Mouse (Mus musculus): ENCODE results near the gene Angptl2. TPM values are rescaled to one million over a fixed set of nuclear protein-coding genes. Genes with fewer than 3 reads are reported as not detected.

Gene Angptl2
- polyA plus RNA-seq, 1 experiment from 2014 or later = 18.5 TPM

DNA sequence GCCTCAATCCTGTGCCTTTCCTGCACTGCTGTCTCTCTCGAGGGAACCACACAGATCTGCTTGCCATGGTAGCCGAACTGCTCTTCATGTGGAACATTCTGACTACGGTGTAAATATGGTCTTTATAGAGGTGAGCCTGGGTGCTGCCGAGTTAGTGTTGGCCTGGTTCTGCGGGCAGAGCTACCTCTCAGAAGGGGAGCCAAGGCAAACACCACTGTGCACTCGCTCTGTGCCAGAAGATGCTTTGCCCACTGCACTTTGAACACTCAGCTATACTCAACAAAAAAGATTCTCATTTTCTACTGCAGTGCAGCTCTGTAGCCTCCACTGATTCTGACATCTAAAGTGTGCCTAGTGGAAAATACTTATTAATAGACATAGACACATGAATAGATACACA lies 21.7 kb downstream of the Angptl2 start:
- Histone ChIP-seq H3K4me1 (replicated peaks) (peaks cover 32% of the 10 kb centered on the region), H3K9me3 (no peaks in the 10 kb centered on the region), H3K4me2 (no peak overlapping the region), H3K36me3 (no peaks in the 10 kb centered on the region), H3K27ac (replicated peaks) (no peak overlapping the region), H3K27me3 (no peaks in the 10 kb centered on the region), H3K9ac (no peak overlapping the region), H3K4me3 (no peak overlapping the region)
- ATAC-seq (ENCODE audit: low FRiP score, low read depth) = no peak
- 75% methylated on average over 6 of the region's 6 CpGs for WGBS

DNA sequence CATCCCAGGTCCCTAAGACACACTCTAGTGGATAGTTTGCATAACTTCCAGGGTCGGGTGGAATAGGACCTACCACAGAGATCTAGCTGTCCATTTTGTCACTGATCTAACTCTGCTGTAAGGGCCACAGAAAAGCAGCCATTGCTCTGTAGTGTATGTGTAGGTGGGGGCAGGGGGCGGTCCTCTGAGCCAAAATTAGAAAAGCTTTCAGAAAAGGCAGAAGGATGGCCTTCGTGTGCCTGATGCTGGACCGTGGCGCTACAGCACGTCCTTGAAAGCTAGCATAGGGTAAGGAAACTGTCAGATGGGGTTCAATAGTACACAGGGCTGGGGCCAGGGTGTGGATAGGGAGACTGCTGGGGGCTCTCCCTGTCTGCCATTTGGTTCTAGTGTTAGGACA lies 29.0 kb downstream of the Angptl2 start:
- no peaks in the 10 kb centered on the region for H3K9me3 ChIP-seq
- no peaks in the 10 kb centered on the region for H3K36me3 ChIP-seq
- no peak for ATAC-seq (ENCODE audit: low FRiP score, low read depth)
- WGBS = 82% methylated on average over 6 of the region's 6 CpGs
- peaks cover 2% of the 10 kb centered on the region; the same call in 1 of the 2 replicates for H3K4me1 ChIP-seq (replicated peaks)
- H3K4me3 ChIP-seq = no peak overlapping the region
- H3K27ac ChIP-seq (replicated peaks) = no peak overlapping the region
- H3K4me2 ChIP-seq = no peak overlapping the region
- H3K9ac ChIP-seq = no peak overlapping the region
- H3K27me3 ChIP-seq = no peaks in the 10 kb centered on the region

DNA sequence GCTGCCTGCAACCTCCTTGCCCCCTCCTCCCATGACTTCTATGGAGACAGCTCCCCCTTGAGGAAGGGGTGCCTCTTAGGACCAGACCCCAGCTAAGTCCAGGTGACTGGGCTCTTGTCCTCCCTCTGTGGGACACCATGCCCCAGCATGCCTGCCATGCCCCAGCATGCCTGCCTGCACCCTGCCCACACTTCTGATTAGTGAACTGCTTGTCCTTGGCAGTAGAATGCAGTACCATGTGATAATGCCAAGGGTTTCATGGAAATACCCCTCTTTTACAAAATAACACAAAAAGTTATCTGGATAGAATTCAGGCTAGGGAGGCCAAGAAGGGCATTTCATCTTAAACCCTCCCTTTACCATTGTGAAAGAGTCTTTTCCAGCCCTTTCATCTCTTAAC lies 29.5 kb downstream of the Angptl2 start:
- no peaks in the 10 kb centered on the region for H3K36me3 ChIP-seq
- H3K27me3 ChIP-seq = no peaks in the 10 kb centered on the region
- no peaks in the 10 kb centered on the region for H3K9me3 ChIP-seq
- H3K4me1 ChIP-seq (replicated peaks) = no peaks in the 10 kb centered on the region
- no peak for ATAC-seq (ENCODE audit: low FRiP score, low read depth)
- no peak overlapping the region for H3K9ac ChIP-seq
- no peak overlapping the region for H3K4me3 ChIP-seq
- H3K27ac ChIP-seq (replicated peaks) = no peak overlapping the region
- H3K4me2 ChIP-seq = no peak overlapping the region

DNA sequence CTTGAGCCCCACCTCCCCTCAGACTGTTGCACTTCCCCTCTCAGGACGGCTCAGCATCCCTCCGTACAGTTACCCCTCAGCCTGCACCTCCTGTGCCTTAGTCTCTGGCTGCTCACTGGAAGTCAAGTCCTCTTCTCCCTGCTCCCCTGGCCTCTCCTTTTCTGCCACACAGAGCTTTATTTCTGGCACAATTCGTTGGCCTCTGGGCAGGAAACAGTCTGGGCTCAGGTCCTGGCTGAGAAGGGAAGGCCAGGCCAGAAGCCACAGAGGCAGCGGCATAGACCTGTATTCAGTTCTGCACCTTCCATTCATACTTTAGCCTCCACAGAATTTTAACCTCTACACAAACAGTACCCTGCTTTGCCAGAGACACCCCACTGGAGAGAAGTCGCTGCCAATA lies 31.0 kb downstream of the Angptl2 start:
- H3K4me2 ChIP-seq = no peak overlapping the region
- no peak overlapping the region for H3K4me3 ChIP-seq
- H3K9me3 ChIP-seq = no peaks in the 10 kb centered on the region
- no peaks in the 10 kb centered on the region for H3K4me1 ChIP-seq (replicated peaks)
- H3K27ac ChIP-seq (replicated peaks) = no peak overlapping the region
- WGBS = 76% methylated on average over 5 of the region's 5 CpGs
- H3K27me3 ChIP-seq = no peaks in the 10 kb centered on the region
- H3K36me3 ChIP-seq = no peaks in the 10 kb centered on the region
- no peak for ATAC-seq (ENCODE audit: low FRiP score, low read depth)
- H3K9ac ChIP-seq = no peak overlapping the region

DNA sequence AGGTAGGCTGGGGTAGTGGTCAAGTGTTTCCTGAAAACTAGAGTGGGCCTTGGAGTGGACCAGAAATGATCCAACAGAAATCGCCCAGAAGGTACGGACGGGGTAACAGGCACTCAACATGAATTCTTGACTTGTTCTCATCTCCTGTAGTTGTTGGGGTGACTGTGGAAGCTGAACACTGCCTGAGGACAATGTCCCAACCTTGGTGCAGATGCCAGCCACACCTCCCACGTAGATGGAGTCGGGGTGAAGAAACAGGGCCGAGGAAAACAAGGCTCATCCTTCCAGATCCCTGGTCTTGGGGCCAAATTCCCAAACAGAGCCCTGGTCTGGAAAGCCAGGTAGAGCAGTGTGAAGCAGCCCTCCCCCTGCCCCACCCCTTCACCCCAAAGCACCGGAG lies 32.7 kb downstream of the Angptl2 start:
- ATAC-seq (ENCODE audit: low FRiP score, low read depth) = no peak
- 95% methylated on average over 7 of the region's 7 CpGs for WGBS

DNA sequence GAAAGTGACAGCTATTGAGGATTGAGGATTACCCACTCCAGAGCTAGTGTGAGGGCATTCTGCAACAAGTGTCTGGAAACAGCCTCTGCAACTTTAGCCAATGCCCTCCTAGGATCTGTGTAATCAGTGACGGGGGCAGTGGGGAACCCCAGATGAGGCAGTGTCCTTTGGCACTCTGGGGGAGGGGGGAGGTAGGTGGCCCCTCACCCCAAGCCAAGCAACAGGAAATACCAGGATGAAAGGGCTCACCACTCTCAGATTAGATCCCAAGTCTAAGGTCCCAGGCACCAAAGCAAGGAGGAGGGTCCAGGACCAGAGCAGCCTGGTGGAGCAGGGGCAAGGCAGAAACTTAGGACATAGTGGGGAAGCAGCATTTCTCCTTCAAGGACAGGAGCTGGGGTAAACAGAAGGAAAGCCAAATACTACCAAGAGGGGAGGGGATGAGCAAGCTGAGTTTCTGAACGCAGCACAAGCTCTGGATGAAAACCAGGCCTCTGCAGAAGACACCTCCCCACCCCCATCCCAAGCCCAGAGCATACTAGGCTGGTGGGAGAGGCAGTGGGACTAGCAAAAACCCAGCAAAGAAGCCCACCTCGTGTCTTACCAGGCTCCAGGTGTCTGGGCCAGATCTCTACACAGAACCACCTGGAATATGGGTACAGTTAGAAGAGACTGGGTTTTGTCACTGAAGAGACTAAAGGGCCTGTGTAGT lies 34.2 kb downstream of the Angptl2 start:
- H3K27ac ChIP-seq (replicated peaks) = no peak overlapping the region
- peaks cover 14% of the 10 kb centered on the region for H3K4me1 ChIP-seq (replicated peaks)
- H3K36me3 ChIP-seq = no peaks in the 10 kb centered on the region
- no peak overlapping the region for H3K9ac ChIP-seq
- no peaks in the 10 kb centered on the region for H3K27me3 ChIP-seq
- no peak overlapping the region for H3K4me3 ChIP-seq
- no peak overlapping the region for H3K4me2 ChIP-seq
- ATAC-seq (ENCODE audit: low FRiP score, low read depth) = no peak
- WGBS = 70% methylated on average over 3 of the region's 3 CpGs
- no peaks in the 10 kb centered on the region for H3K9me3 ChIP-seq

More for the DNA sequence above, 32.7 kb downstream of the Angptl2 start:
- Histone ChIP-seq H3K36me3 (no peaks in the 10 kb centered on the region), H3K9me3 (no peaks in the 10 kb centered on the region), H3K27me3 (no peaks in the 10 kb centered on the region), H3K9ac (no peak overlapping the region), H3K4me1 (replicated peaks) (peaks cover 2% of the 10 kb centered on the region; the same call in 1 of the 2 replicates), H3K4me2 (no peak overlapping the region), H3K27ac (replicated peaks) (no peak overlapping the region), H3K4me3 (no peak overlapping the region)

DNA sequence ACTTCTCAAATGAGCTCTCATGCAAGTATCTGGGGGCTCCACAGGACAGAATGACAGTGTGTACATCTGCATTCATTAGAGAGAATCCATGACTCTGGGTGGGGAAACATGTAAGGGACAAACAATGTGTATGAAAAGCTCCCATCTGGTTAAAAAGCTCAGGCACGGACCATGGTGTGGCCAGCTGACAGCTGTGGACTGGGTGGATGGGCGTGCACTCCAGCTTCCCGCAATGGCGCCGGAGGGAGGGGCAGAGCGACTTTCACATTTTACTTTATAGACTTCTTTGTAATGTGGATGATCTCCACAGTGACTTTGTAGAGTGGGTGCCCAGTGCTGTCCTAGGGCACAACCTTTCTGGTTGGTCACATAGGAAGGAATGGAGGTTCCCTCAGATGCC lies 36.9 kb downstream of the Angptl2 start:
- no peak overlapping the region for H3K4me3 ChIP-seq
- WGBS = 86% methylated on average over 6 of the region's 6 CpGs
- H3K27me3 ChIP-seq = no peaks in the 10 kb centered on the region
- H3K4me2 ChIP-seq = no peak overlapping the region
- H3K27ac ChIP-seq (replicated peaks) = no peak overlapping the region
- ATAC-seq (ENCODE audit: low FRiP score, low read depth) = no peak
- H3K9me3 ChIP-seq = no peaks in the 10 kb centered on the region
- H3K9ac ChIP-seq = no peak overlapping the region
- H3K4me1 ChIP-seq (replicated peaks) = peaks cover 14% of the 10 kb centered on the region
- no peaks in the 10 kb centered on the region for H3K36me3 ChIP-seq

DNA sequence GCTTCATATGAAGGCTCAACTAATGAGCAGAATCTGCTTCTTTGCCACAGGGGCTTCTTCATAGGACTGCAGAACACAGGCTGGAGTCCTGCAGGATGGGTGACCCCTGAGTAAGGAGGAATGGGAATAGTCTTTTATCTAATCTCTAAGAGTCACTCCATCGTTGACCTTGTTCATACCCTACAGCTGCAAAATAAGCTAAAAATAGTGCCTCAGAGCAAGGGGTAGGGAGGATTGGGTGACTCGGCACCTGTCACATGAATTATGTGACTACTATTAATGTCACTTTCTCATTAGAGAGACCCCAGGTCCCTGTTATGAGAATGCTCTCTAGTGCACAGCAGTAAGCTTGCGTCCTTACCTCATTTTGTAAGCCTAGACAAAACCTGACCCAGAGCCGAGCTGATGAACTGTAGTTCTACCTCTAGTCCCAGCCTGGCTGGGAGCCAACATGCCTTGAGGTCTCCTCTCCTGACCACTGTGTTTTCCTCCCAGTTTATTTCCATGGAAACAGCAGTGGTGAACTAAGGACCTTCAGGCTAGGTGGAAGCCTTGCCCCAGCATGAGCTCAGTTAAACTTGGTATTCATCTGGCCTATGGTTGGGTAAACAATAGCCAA lies 37.8 kb downstream of the Angptl2 start:
- no peak for ATAC-seq (ENCODE audit: low FRiP score, low read depth)
- Histone ChIP-seq H3K27me3 (no peaks in the 10 kb centered on the region), H3K4me3 (no peak overlapping the region), H3K27ac (replicated peaks) (0 out of 2 replicates have a peak overlapping the region, but pooled peaks have one; percentile 8), H3K9me3 (no peaks in the 10 kb centered on the region), H3K4me1 (replicated peaks) (peaks cover 14% of the 10 kb centered on the region), H3K9ac (no peak overlapping the region), H3K4me2 (no peak overlapping the region), H3K36me3 (no peaks in the 10 kb centered on the region)
- WGBS = 63% methylated on average over 4 of the region's 4 CpGs

DNA sequence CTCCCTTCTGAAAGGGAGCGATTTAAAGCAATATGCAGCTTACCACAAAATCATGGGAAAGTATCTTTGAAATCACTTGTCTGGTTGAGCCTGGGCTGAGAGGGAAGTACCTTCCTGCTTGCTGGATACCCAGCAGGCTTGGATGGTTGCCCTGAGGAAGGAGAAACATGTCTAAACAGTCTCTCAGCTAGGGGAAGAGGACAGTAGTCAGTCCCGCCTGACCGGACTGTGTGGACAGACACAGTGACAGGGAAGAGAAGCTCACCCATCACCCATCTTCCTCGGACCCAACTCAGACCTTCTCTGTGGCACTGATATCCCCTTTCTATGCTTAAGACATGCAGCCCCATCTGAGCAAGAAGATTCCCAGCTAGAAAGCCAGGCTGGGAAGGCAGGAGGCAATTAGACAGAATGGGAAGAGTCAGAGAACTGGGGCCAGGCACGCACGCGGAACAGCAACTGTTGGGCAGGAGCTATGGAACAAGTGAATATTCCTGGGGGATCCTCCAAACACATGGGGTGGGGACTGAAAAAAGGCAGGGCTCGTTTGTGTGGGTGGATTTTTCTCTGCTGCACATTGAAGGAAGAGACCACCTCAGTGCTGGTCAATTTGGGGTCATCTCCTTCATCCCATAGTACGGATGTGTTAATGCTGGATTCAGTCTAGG lies 38.6 kb downstream of the Angptl2 start:
- no peaks in the 10 kb centered on the region for H3K9me3 ChIP-seq
- H3K27me3 ChIP-seq = no peaks in the 10 kb centered on the region
- WGBS = 80% methylated on average over 9 of the region's 9 CpGs
- H3K4me1 ChIP-seq (replicated peaks) = peaks cover 14% of the 10 kb centered on the region
- no peak overlapping the region for H3K27ac ChIP-seq (replicated peaks)
- H3K36me3 ChIP-seq = 0 out of 2 replicates have a peak, but pooled peaks cover 1% of the 10 kb centered on the region
- no peak overlapping the region for H3K4me3 ChIP-seq
- H3K9ac ChIP-seq = no peak overlapping the region
- no peak overlapping the region for H3K4me2 ChIP-seq
- no peak for ATAC-seq (ENCODE audit: low FRiP score, low read depth)

DNA sequence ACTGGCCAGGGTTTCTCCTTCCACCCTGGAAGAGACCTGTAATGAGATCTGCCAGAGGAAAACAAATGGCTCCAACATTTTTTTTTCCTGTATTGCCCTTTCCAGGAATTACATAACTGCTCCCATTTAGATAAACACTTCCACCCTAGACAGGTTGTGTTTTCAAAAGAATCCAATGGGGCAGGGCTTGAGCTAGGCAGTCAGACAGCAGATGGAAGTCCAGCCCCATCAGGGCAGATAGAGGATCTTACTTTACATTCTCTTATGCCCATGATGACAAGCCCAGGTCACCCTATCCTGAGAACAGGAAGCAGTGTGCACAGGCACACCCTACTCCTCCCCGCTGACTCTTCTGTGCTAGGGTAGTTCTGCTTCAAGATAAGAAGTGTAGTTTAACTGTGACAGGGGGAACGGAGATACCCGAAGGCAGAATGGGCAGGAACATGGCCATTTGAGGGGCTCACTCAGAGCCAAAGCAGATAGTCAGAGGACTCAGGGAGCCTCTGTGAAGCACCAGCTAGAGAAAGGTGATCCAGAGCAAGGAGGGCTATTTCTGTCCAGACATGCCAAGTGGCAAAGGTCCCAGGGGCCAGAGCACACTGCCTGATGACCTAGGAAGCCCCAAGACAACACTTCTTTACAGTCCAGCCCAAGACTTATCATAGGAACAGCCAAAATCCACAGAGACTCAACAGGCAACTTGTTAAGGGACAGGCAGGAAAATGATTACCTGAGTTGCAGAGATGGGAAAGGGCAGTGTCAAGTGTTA lies 41.1 kb downstream of the Angptl2 start:
- no peaks in the 10 kb centered on the region for H3K27me3 ChIP-seq
- no peak overlapping the region for H3K4me3 ChIP-seq
- H3K4me1 ChIP-seq (replicated peaks) = peaks cover 21% of the 10 kb centered on the region
- H3K27ac ChIP-seq (replicated peaks) = no peak overlapping the region
- no peak overlapping the region for H3K4me2 ChIP-seq
- H3K9ac ChIP-seq = no peak overlapping the region
- H3K9me3 ChIP-seq = no peaks in the 10 kb centered on the region
- WGBS = 99% methylated on average over 3 of the region's 3 CpGs
- no peak for ATAC-seq (ENCODE audit: low FRiP score, low read depth)
- H3K36me3 ChIP-seq = 0 out of 2 replicates have a peak, but pooled peaks cover 4% of the 10 kb centered on the region

DNA sequence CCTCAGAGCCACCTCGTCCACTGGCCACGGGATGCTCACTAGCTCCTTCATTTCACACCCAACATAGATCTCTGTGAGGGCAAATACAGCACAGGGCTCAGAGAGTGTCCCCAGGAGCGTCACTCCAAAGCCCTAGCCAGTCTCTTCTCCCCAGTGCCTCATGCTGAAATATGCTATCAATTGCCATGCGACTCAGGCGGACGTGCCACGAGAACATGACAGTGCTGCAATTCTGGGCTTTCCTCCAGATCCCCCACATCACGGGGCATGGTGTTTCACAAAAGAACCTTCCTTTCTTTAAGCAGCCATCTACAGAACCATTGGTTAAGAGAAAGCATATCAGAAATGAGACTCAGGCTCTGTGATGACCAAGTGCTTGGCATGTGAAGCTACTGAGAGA lies 44.9 kb downstream of the Angptl2 start:
- H3K9ac ChIP-seq = no peak overlapping the region
- 68% methylated on average over 8 of the region's 8 CpGs for WGBS
- no peak overlapping the region for H3K4me3 ChIP-seq
- H3K4me2 ChIP-seq = no peak overlapping the region
- ATAC-seq (ENCODE audit: low FRiP score, low read depth) = no peak
- no peak overlapping the region for H3K27ac ChIP-seq (replicated peaks)
- 0 out of 2 replicates have a peak, but pooled peaks cover 4% of the 10 kb centered on the region for H3K36me3 ChIP-seq
- no peaks in the 10 kb centered on the region for H3K27me3 ChIP-seq
- H3K4me1 ChIP-seq (replicated peaks) = peaks cover 11% of the 10 kb centered on the region; the same call in 1 of the 2 replicates
- H3K9me3 ChIP-seq = no peaks in the 10 kb centered on the region

DNA sequence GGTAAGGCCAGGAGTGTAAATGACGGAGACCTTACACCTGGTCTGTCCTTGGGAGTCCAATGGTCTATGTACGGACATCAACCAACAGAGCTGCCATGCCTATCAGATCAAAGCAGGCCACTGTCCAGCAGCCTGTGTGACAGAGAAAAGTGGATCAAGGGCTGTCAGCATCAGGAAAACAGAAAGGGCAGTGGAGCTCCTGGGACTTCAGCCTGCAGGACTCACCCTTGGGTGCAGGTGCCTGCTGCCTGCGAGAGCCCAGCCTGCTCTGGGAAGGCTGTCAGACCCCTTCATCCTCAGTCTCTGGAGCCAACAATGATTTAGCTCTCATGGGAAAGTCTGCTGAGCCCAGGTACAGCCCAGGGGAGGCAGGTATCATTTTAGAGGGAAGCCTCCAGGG lies 45.6 kb downstream of the Angptl2 start:
- Histone ChIP-seq H3K36me3 (0 out of 2 replicates have a peak, but pooled peaks cover 4% of the 10 kb centered on the region), H3K4me3 (no peak overlapping the region), H3K4me2 (no peak overlapping the region), H3K9me3 (no peaks in the 10 kb centered on the region), H3K27ac (replicated peaks) (no peak overlapping the region), H3K4me1 (replicated peaks) (peaks cover 11% of the 10 kb centered on the region; the same call in 1 of the 2 replicates), H3K9ac (no peak overlapping the region), H3K27me3 (no peaks in the 10 kb centered on the region)
- WGBS = 91% methylated on average over 3 of the region's 3 CpGs
- ATAC-seq (ENCODE audit: low FRiP score, low read depth) = no peak
